Mouse (Mus musculus): Measurements from ENCODE around the gene Lekr1. TPM values are rescaled to one million over a fixed set of nuclear protein-coding genes. Genes with fewer than 3 reads are reported as not detected.

Lekr1 gene
- total and polyA plus RNA-seq, 3 experiments = 1.8 to 2.5 TPM; not detected in 1

DNA sequence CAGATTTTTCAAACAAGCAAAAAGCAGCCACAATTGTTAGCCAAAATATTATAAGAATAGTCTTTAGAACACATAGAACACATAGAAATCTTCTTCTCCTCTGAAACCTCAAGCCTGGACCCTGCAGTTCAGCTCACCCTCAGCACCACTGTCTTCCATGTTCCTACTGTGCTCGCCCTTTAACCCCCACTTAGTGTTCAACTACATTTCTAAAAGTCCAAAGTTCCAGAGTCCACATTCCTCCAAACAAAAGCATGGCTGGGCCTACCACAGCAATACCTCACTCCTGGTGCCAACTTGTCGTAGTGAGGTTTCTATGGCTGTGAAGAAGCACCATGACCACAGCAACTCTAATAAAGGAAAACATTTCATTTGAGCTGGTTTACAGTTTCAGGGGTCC, 128.7 kb downstream of the Lekr1 start:
- H3K4me1 ChIP-seq (ENCODE audit: control insufficient read depth in 1 of 2, insufficient read depth in 2 of 2, low read length in 2 of 2) = no peaks in the 10 kb centered on the region
- H3K4me3 ChIP-seq (ENCODE audit: control insufficient read depth in 1 of 2, insufficient read depth in 1 of 2, low read depth in 2 of 2, low read length in 2 of 2) = no peak overlapping the region
- no peaks in the 10 kb centered on the region for H3K9me3 ChIP-seq (replicated peaks; ENCODE audit: insufficient read depth, low read length)
- H3K27ac ChIP-seq (ENCODE audit: control insufficient read depth, low read depth, low read length) = no peak overlapping the region
- H3K36me3 ChIP-seq (ENCODE audit: control insufficient read depth in 1 of 2, insufficient read depth in 2 of 2, low read length in 2 of 2) = no peaks in the 10 kb centered on the region
- H3K79me2 ChIP-seq (ENCODE audit: control insufficient read depth, insufficient read depth, low read length, poor library complexity) = no peaks in the 10 kb centered on the region
- no peak overlapping the region for H3K9ac ChIP-seq (ENCODE audit: control insufficient read depth, low read depth, low read length, poor library complexity, severe bottlenecking)
- no peak for DNase-seq (ENCODE audit: low read depth, low spot score)
- TF ChIP-seq BHLHE40 (IDR thresholded peaks at IDR 0.05; ENCODE audit: borderline replicate concordance, low read depth, low read length) = no peak
- no peak for TF ChIP-seq USF2 (IDR thresholded peaks at IDR 0.05; ENCODE audit: borderline replicate concordance in 1 of 2, insufficient read depth in 1 of 2, low read depth in 1 of 2, low read length in 2 of 2)
- no peak for TF ChIP-seq CHD1 (IDR thresholded peaks at IDR 0.05; ENCODE audit: low read depth, low read length)
- TF ChIP-seq RCOR1 (IDR thresholded peaks at IDR 0.05; ENCODE audit: low read depth, low read length) = no peak
- no peak for TF ChIP-seq GABPA (IDR thresholded peaks at IDR 0.05; ENCODE audit: low read depth, low read length)
- no peak for TF ChIP-seq TBP (IDR thresholded peaks at IDR 0.05; ENCODE audit: low read depth, low read length)
- no peak for TF ChIP-seq GATA1 (IDR thresholded peaks at IDR 0.05; ENCODE audit: low read depth, low read length)
- no peak for TF ChIP-seq ZMIZ1 (IDR thresholded peaks at IDR 0.05; ENCODE audit: low read depth, low read length)
- TF ChIP-seq MYB (IDR thresholded peaks at IDR 0.05; ENCODE audit: low read depth, low read length) = no peak
- no peak for TF ChIP-seq ZC3H11A (IDR thresholded peaks at IDR 0.05; ENCODE audit: low read depth, low read length)
- no peak for TF ChIP-seq POLR2A (IDR thresholded peaks at IDR 0.05; ENCODE audit: control insufficient read depth in 1 of 2, insufficient read depth in 1 of 2, low read depth in 1 of 2, low read length in 2 of 2, poor library complexity in 1 of 2)
- no peak for TF ChIP-seq CTCF (IDR thresholded peaks at IDR 0.05 in 2 of 3, conservative IDR thresholded peaks at IDR 0.05 in 1 of 3; ENCODE audit: control insufficient read depth in 1 of 3, insufficient read depth in 1 of 3, low read depth in 2 of 3, low read length in 3 of 3, poor library complexity in 1 of 3, severe bottlenecking in 1 of 3)
- TF ChIP-seq MAZ (IDR thresholded peaks at IDR 0.05; ENCODE audit: low read depth, low read length) = no peak
- no peak for TF ChIP-seq NRF1 (IDR thresholded peaks at IDR 0.05; ENCODE audit: insufficient read depth, low read depth, low read length, poor library complexity, severe bottlenecking)
- peaks cover 6 to 12% of the 10 kb centered on the region in 2 experiments for H3K27me3 ChIP-seq (ENCODE audit: control insufficient read depth in 1 of 2, insufficient read depth in 2 of 2, low read length in 2 of 2)

DNA sequence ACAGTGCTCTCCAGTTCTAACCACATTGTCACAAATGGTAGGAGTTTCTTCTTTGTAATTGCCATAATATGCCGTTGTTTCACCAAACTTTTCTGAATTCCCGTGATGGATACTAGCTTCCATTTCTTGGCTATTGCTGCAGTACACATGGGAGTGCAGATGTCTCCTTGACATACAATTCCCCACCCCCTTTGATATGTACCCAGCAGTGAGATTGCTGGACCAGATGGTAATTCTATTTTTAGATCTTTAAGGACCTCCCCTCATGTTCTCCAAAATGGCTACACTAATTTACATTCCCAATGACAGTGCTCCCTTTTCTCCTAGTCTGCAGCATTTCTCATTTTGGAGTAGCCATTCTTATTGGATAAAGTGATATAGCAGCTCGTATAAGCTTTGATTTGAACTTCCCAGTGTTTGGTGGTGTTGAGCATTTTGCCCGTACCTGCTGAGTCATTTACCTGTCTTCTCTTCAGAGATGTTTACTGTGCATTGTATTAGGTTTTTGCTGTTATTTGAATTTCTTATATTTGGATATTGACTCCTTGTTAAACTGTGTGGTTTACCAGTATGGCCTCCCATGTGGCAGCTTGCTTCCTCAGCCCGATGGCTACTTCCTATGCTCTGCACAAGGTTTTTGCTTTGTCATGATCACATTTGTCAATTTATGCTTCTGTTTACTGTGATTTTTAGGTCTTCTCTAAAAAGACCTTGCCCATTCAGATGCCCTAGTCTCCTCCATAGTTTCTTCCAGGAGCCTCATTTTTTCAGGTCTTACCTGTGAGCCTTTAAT, 131.5 kb downstream of the Lekr1 start:
- TF ChIP-seq ZKSCAN1 (IDR thresholded peaks at IDR 0.05; ENCODE audit: low read depth, low read length) (no peak), MAZ (IDR thresholded peaks at IDR 0.05; ENCODE audit: low read depth, low read length) (no peak), NELFE (IDR thresholded peaks at IDR 0.05; ENCODE audit: low read depth, low read length) (no peak), SIN3A (IDR thresholded peaks at IDR 0.05; ENCODE audit: low read length) (no peak), RCOR1 (IDR thresholded peaks at IDR 0.05; ENCODE audit: low read depth, low read length) (no peak), KAT2A (conservative IDR thresholded peaks at IDR 0.05; ENCODE audit: low read depth, low read length) (no peak), MYB (IDR thresholded peaks at IDR 0.05; ENCODE audit: low read depth, low read length) (no peak), BHLHE40 (IDR thresholded peaks at IDR 0.05; ENCODE audit: borderline replicate concordance, low read depth, low read length) (no peak), POLR2AphosphoS5 (IDR thresholded peaks at IDR 0.05; ENCODE audit: borderline replicate concordance, low read depth, low read length) (no peak), TAL1 (IDR thresholded peaks at IDR 0.05; ENCODE audit: low read length) (no peak), GATA1 (IDR thresholded peaks at IDR 0.05; ENCODE audit: low read depth, low read length) (no peak), NRF1 (IDR thresholded peaks at IDR 0.05; ENCODE audit: insufficient read depth, low read depth, low read length, poor library complexity, severe bottlenecking) (no peak), MYC (IDR thresholded peaks at IDR 0.05; ENCODE audit: low read depth, low read length) (no peak), TBP (IDR thresholded peaks at IDR 0.05; ENCODE audit: low read depth, low read length) (no peak), ELF1 (IDR thresholded peaks at IDR 0.05; ENCODE audit: low read depth, low read length) (no peak), TCF12 (IDR thresholded peaks at IDR 0.05; ENCODE audit: low read depth, low read length) (no peak), MAFK (IDR thresholded peaks at IDR 0.05; ENCODE audit: borderline replicate concordance, low read depth, low read length) (no peak)

More for the DNA sequence above, 131.5 kb downstream of the Lekr1 start:
- Histone ChIP-seq H3K9me3 (replicated peaks; ENCODE audit: insufficient read depth, low read length) (no peaks in the 10 kb centered on the region), H3K79me2 (ENCODE audit: control insufficient read depth, insufficient read depth, low read length, poor library complexity) (no peaks in the 10 kb centered on the region), H3K9ac (ENCODE audit: control insufficient read depth, low read depth, low read length, poor library complexity, severe bottlenecking) (no peak overlapping the region), H3K4me1 (ENCODE audit: control insufficient read depth in 1 of 2, insufficient read depth in 2 of 2, low read length in 2 of 2) (no peaks in the 10 kb centered on the region), H3K27ac (ENCODE audit: control insufficient read depth, low read depth, low read length) (no peak overlapping the region), H3K27me3 (ENCODE audit: control insufficient read depth in 1 of 2, insufficient read depth in 2 of 2, low read length in 2 of 2) (peaks cover 4% of the 10 kb centered on the region in 2 experiments; a peak in 3 of 4 replicates), H3K36me3 (ENCODE audit: control insufficient read depth in 1 of 2, insufficient read depth in 2 of 2, low read length in 2 of 2) (no peaks in the 10 kb centered on the region), H3K4me3 (ENCODE audit: control insufficient read depth in 1 of 2, insufficient read depth in 1 of 2, low read depth in 2 of 2, low read length in 2 of 2) (no peak overlapping the region)
- no peak for DNase-seq (ENCODE audit: low read depth, low spot score)

All from MEL (cell line).